ENCODE assay signal across 8 mouse cellular contexts in genomic region chr15:66475941-66476391, GRCm38 (mm10). TPM values are rescaled to one million over a fixed set of nuclear protein-coding genes. Genes with fewer than 3 reads are reported as not detected.
DNase-seq lines count a peak whose midpoint lies in the region; ATAC-seq lines count a peak whose summit lies in the region.

No protein-coding gene starts in this region.

- WGBS in heart, embryonic 11.5 days (ENCODE audit: insufficient replicate concordance) = 13% methylated on average over 5 of the region's 5 CpGs
- 14% methylated on average over 5 of the region's 5 CpGs for WGBS in kidney, embryonic 14.5 days

- no peak overlapping the region for H3K4me3 ChIP-seq in heart, embryonic 11.5 days (ENCODE audit: low read depth, low read length)
- no peak overlapping the region for H3K4me3 ChIP-seq in kidney, embryonic 14.5 days (ENCODE audit: low read length)

- no peaks in the 10 kb centered on the region for H3K36me3 ChIP-seq in heart, embryonic 11.5 days (ENCODE audit: control insufficient read depth, insufficient read depth, low read length)
- no peaks in the 10 kb centered on the region for H3K36me3 ChIP-seq in kidney, embryonic 14.5 days (ENCODE audit: control insufficient read depth, insufficient read depth, low read length)

- peak overlapping the region; percentile 12; the same call in 1 of the 2 replicates for H3K4me2 ChIP-seq in heart, embryonic 11.5 days
- no peak overlapping the region for H3K4me2 ChIP-seq in kidney, embryonic 14.5 days (replicated peaks; ENCODE audit: low read depth, low read length)

- H3K9ac ChIP-seq in heart, embryonic 11.5 days (ENCODE audit: low read depth, low read length) = no peak overlapping the region
- H3K9ac ChIP-seq in kidney, embryonic 14.5 days (ENCODE audit: low read depth, low read length) = no peak overlapping the region

- peak; percentile 91 for DNase-seq in A20 (ENCODE audit: low read depth, low spot score)
- peak; percentile 72 for DNase-seq in ES-CJ7 (ENCODE audit: low read depth, low spot score)
- DNase-seq in cerebellum, adult 8-10 months = peak; percentile 20
- DNase-seq in lung, postnatal 25 days (ENCODE audit: low spot score) = peak; percentile 73
- DNase-seq in spleen, adult 12 weeks (ENCODE audit: low spot score) = peak; percentile 14
- no peak for DNase-seq in gastrocnemius, postnatal 25 days

- ATAC-seq in heart, embryonic 11.5 days (replicated peaks; ENCODE audit: insufficient number of reproducible peaks, low FRiP score, low TSS enrichment) = no peak
- peak; percentile 35; the same call in 1 of the 2 replicates for ATAC-seq in kidney, embryonic 14.5 days (ENCODE audit: low FRiP score, low TSS enrichment)

- no peak overlapping the region for H3K27ac ChIP-seq in heart, embryonic 11.5 days (ENCODE audit: low read depth, low read length)
- no peak overlapping the region for H3K27ac ChIP-seq in kidney, embryonic 14.5 days (ENCODE audit: low read depth, low read length)

- H3K27me3 ChIP-seq in heart, embryonic 11.5 days (ENCODE audit: control insufficient read depth, insufficient read depth, low read length) = no peaks in the 10 kb centered on the region
- no peaks in the 10 kb centered on the region for H3K27me3 ChIP-seq in kidney, embryonic 14.5 days (ENCODE audit: control insufficient read depth, insufficient read depth, low read length)

- H3K9me3 ChIP-seq in heart, embryonic 11.5 days (replicated peaks; ENCODE audit: control insufficient read depth, low read length) = no peaks in the 10 kb centered on the region
- no peaks in the 10 kb centered on the region for H3K9me3 ChIP-seq in kidney, embryonic 14.5 days (ENCODE audit: control insufficient read depth, low read length)

- no peaks in the 10 kb centered on the region for H3K4me1 ChIP-seq in heart, embryonic 11.5 days (ENCODE audit: control insufficient read depth, insufficient read depth, low read length)
- no peaks in the 10 kb centered on the region for H3K4me1 ChIP-seq in kidney, embryonic 14.5 days (ENCODE audit: control insufficient read depth, insufficient read depth, low read length)

RNA-seq across cellular contexts. Expression of gene Lrrc6, which starts 24.7 kb away (rescaled TPM):
- 0.24 TPM in 1 of 2 replicates, not detected in the other for polyA plus RNA-seq in heart, embryonic 11.5 days (2014; fragmentation: Nextera tagmentation; extraction: Ambion mirVana)
- 0.32 and 0.36 TPM in 2 replicates for polyA plus RNA-seq in kidney, embryonic 14.5 days (2014; fragmentation: Nextera tagmentation; extraction: Ambion mirVana)
- total RNA-seq in gastrocnemius, postnatal 25 days (2021) = not detected
